Mouse (Mus musculus): Measurements from ENCODE around the gene Cryzl2. TPM values are rescaled to one million over a fixed set of nuclear protein-coding genes. Genes with fewer than 3 reads are reported as not detected.
A peak's percentile ranks its signal among the peaks of the same experiment; 100 is the strongest.

The Cryzl2 gene
- polyA plus RNA-seq, 1 experiment from 2014 or later, result 28.7 TPM

DNA sequence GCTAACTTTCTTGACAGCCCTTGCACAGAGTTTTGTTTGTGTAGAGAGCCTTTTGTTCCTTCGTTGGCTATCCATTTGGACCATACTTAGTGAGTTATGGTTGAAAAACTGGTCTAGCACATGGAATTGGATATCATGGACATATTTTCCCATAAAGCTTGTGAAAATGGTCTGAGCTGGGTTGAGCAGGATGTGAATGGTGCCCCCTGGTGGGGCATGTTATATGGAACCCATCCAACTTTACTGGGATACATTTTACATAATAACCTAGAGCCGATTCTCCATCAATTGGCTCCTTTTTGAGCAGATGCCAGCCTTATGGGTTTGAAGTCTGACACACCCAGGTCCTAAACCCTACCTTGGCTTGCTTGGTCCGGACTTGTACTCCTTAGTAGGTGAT is 6.8 kb downstream of the Cryzl2 start:
- H3K27me3 ChIP-seq (ENCODE audit: insufficient read depth, low read length), result no peaks in the 10 kb centered on the region
- 79% methylated on average over 3 of the region's 3 CpGs for WGBS
- no peak overlapping the region for H3K4me2 ChIP-seq (replicated peaks; ENCODE audit: low read depth, low read length)
- ATAC-seq (ENCODE audit: low FRiP score, low TSS enrichment), result no peak
- no peak overlapping the region for H3K4me3 ChIP-seq (ENCODE audit: low read length)
- H3K36me3 ChIP-seq (ENCODE audit: insufficient read depth, low read length), result no peaks in the 10 kb centered on the region
- H3K4me1 ChIP-seq (ENCODE audit: insufficient read depth, low read length), result no peaks in the 10 kb centered on the region
- H3K9ac ChIP-seq (replicated peaks; ENCODE audit: low read length), result no peak overlapping the region
- no peak overlapping the region for H3K27ac ChIP-seq (ENCODE audit: low read length)
- no peaks in the 10 kb centered on the region for H3K9me3 ChIP-seq (ENCODE audit: low read length)

DNA sequence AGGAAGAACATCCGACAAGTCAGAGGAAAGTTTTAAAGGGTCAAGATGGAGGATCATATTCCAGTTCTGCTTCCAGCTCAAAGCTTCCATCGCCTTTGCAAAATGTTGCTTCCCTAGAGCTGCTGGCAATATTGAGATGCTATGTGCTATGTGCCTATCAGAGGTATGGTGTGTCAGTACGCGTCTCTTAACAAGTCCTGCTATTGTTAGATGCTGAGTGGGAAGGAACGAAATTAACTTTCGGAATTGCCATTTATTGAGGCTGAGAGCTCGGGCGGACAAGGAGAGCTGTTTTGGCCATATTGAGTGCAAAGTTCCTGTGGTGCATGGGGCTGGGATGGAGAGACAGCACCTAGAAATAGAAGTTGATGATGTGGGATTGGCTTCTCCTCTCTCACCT is 9.5 kb downstream of the Cryzl2 start:
- H3K27me3 ChIP-seq (ENCODE audit: insufficient read depth, low read length), result no peaks in the 10 kb centered on the region
- H3K4me3 ChIP-seq (ENCODE audit: low read length), result no peak overlapping the region
- no peaks in the 10 kb centered on the region for H3K9me3 ChIP-seq (ENCODE audit: low read length)
- H3K4me2 ChIP-seq (replicated peaks; ENCODE audit: low read depth, low read length), result no peak overlapping the region
- ATAC-seq (ENCODE audit: low FRiP score, low TSS enrichment), result no peak
- H3K36me3 ChIP-seq (ENCODE audit: insufficient read depth, low read length), result peaks cover 9% of the 10 kb centered on the region; the same call in 1 of the 2 replicates
- H3K27ac ChIP-seq (ENCODE audit: low read length), result no peak overlapping the region
- no peak overlapping the region for H3K9ac ChIP-seq (replicated peaks; ENCODE audit: low read length)
- WGBS, result 91% methylated on average over 8 of the region's 8 CpGs
- H3K4me1 ChIP-seq (ENCODE audit: insufficient read depth, low read length), result no peaks in the 10 kb centered on the region

DNA sequence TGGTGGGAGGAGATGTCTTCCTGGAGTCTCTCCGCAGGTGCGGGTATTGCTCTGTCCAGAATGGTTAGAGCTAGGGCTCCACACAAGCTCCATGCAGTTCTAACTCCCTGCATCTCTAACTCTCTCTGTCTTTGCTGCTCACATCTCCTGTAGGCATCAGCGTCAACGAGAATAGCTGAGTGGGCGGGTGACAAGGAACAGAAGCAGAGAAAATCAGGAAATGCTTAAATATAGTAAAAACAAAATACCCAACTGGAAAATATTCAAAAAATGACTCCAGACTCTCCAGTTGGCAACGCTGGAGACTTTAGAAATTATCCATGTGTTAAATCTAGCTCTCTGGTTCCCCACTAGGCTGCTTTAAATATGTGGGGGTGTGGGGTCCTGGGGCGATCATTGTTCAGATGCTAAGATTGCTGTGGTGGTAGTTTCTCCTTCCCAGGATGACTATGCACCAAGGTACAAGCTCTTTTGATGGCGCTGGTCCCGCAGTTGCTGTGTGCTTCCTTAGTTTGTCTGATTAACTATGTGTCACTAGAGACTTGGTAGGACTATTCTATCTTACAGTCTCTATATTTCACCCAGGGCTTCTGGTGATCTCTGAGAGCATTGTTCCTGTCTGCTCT is 12.5 kb downstream of the Cryzl2 start:
- no peak overlapping the region for H3K27ac ChIP-seq (ENCODE audit: low read length)
- WGBS, result 84% methylated on average over 9 of the region's 9 CpGs
- H3K36me3 ChIP-seq (ENCODE audit: insufficient read depth, low read length), result peaks cover 9% of the 10 kb centered on the region; the same call in 1 of the 2 replicates
- no peak for ATAC-seq (ENCODE audit: low FRiP score, low TSS enrichment)
- no peaks in the 10 kb centered on the region for H3K4me1 ChIP-seq (ENCODE audit: insufficient read depth, low read length)
- no peak overlapping the region for H3K4me2 ChIP-seq (replicated peaks; ENCODE audit: low read depth, low read length)
- no peak overlapping the region for H3K4me3 ChIP-seq (ENCODE audit: low read length)
- H3K27me3 ChIP-seq (ENCODE audit: insufficient read depth, low read length), result no peaks in the 10 kb centered on the region
- no peak overlapping the region for H3K9ac ChIP-seq (replicated peaks; ENCODE audit: low read length)
- no peaks in the 10 kb centered on the region for H3K9me3 ChIP-seq (ENCODE audit: low read length)

DNA sequence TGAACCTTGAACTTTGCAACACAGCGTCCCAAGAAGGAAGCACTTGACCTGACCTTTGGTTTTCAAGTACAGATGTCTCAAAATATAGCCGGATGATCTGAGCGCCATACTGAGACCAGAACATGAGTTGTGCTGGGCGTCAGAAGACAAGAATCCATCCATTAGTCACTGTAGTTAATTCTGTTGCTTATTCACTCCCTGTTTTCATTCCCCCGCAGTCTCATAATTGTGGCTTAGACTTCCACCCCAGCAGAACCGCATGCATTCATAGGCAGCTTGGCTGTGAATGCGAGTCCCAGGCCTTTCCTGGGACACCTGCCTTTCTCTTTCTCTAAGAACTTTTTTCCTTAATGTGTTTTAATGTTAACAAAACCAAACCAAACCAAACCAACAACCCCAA is 14.3 kb downstream of the Cryzl2 start:
- no peaks in the 10 kb centered on the region for H3K4me1 ChIP-seq (ENCODE audit: insufficient read depth, low read length)
- H3K4me2 ChIP-seq (replicated peaks; ENCODE audit: low read depth, low read length), result no peak overlapping the region
- no peaks in the 10 kb centered on the region for H3K27me3 ChIP-seq (ENCODE audit: insufficient read depth, low read length)
- 88% methylated on average over 7 of the region's 7 CpGs for WGBS
- peaks cover 9% of the 10 kb centered on the region; the same call in 1 of the 2 replicates for H3K36me3 ChIP-seq (ENCODE audit: insufficient read depth, low read length)
- ATAC-seq (ENCODE audit: low FRiP score, low TSS enrichment), result no peak
- H3K9me3 ChIP-seq (ENCODE audit: low read length), result no peaks in the 10 kb centered on the region
- H3K9ac ChIP-seq (replicated peaks; ENCODE audit: low read length), result no peak overlapping the region
- H3K4me3 ChIP-seq (ENCODE audit: low read length), result no peak overlapping the region
- H3K27ac ChIP-seq (ENCODE audit: low read length), result no peak overlapping the region

- no peak overlapping the region for H3K27ac ChIP-seq (ENCODE audit: low read length)
- no peaks in the 10 kb centered on the region for H3K9me3 ChIP-seq (ENCODE audit: low read length)
- H3K4me1 ChIP-seq (ENCODE audit: insufficient read depth, low read length), result no peaks in the 10 kb centered on the region
- peak; percentile 76 for ATAC-seq (ENCODE audit: low FRiP score, low TSS enrichment)
- no peak overlapping the region for H3K4me2 ChIP-seq (replicated peaks; ENCODE audit: low read depth, low read length)
- no peak overlapping the region for H3K4me3 ChIP-seq (ENCODE audit: low read length)
- no peak overlapping the region for H3K9ac ChIP-seq (replicated peaks; ENCODE audit: low read length)
- WGBS, result 59% methylated on average over 8 of the region's 8 CpGs
- H3K27me3 ChIP-seq (ENCODE audit: insufficient read depth, low read length), result no peaks in the 10 kb centered on the region
- H3K36me3 ChIP-seq (ENCODE audit: insufficient read depth, low read length), result peaks cover 12% of the 10 kb centered on the region; the same call in 1 of the 2 replicates
These were observed 16.5 kb downstream of the Cryzl2 start for GRCm38 (mm10) chr1:157474865-157475264.

DNA sequence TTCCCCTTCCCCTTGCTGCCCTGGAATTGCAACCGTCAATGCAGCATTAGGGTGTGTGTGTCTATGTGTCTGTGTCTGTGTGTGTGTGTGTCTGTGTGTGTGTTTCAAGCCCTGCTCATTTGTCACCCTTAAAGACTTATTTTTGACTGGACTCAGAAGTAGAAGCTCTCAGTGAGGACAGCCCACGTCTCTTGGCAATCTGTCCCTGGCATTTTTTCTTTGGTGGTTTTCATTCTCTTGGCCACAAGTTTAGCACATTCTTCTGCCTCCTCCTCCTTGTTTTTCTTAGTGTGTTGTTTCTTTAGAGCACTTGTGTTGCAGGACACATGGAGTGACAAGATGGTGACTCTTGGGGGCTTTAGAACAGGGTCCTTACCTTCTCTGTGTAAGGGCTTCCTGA is 17.9 kb downstream of the Cryzl2 start:
- no peak overlapping the region for H3K9ac ChIP-seq (replicated peaks; ENCODE audit: low read length)
- ATAC-seq (ENCODE audit: low FRiP score, low TSS enrichment), result no peak
- WGBS, result 73% methylated on average over 2 of the region's 2 CpGs
- no peaks in the 10 kb centered on the region for H3K9me3 ChIP-seq (ENCODE audit: low read length)
- H3K4me3 ChIP-seq (ENCODE audit: low read length), result no peak overlapping the region
- H3K4me1 ChIP-seq (ENCODE audit: insufficient read depth, low read length), result no peaks in the 10 kb centered on the region
- H3K27me3 ChIP-seq (ENCODE audit: insufficient read depth, low read length), result no peaks in the 10 kb centered on the region
- peaks cover 12% of the 10 kb centered on the region; the same call in 1 of the 2 replicates for H3K36me3 ChIP-seq (ENCODE audit: insufficient read depth, low read length)
- H3K4me2 ChIP-seq (replicated peaks; ENCODE audit: low read depth, low read length), result no peak overlapping the region
- H3K27ac ChIP-seq (ENCODE audit: low read length), result no peak overlapping the region

GRCm38 (mm10) chr1:157480090-157480489 is 21.7 kb downstream of the Cryzl2 start:
- Histone ChIP-seq H3K27me3 (ENCODE audit: insufficient read depth, low read length) (no peaks in the 10 kb centered on the region), H3K9me3 (ENCODE audit: low read length) (no peaks in the 10 kb centered on the region), H3K27ac (ENCODE audit: low read length) (no peak overlapping the region), H3K4me1 (ENCODE audit: insufficient read depth, low read length) (no peaks in the 10 kb centered on the region), H3K36me3 (ENCODE audit: insufficient read depth, low read length) (0 out of 2 replicates have a peak, but pooled peaks cover 3% of the 10 kb centered on the region), H3K4me2 (replicated peaks; ENCODE audit: low read depth, low read length) (no peak overlapping the region), H3K4me3 (ENCODE audit: low read length) (no peak overlapping the region), H3K9ac (replicated peaks; ENCODE audit: low read length) (no peak overlapping the region)
- WGBS, result 38% methylated on average over 9 of the region's 9 CpGs
- no peak for ATAC-seq (ENCODE audit: low FRiP score, low TSS enrichment)

GRCm38 (mm10) chr1:157480901-157481300 is 22.5 kb downstream of the Cryzl2 start:
- H3K9me3 ChIP-seq (ENCODE audit: low read length), result no peaks in the 10 kb centered on the region
- H3K27me3 ChIP-seq (ENCODE audit: insufficient read depth, low read length), result no peaks in the 10 kb centered on the region
- WGBS, result 52% methylated on average over 3 of the region's 3 CpGs
- no peak overlapping the region for H3K4me2 ChIP-seq (replicated peaks; ENCODE audit: low read depth, low read length)
- H3K9ac ChIP-seq (replicated peaks; ENCODE audit: low read length), result no peak overlapping the region
- no peak overlapping the region for H3K4me3 ChIP-seq (ENCODE audit: low read length)
- H3K27ac ChIP-seq (ENCODE audit: low read length), result no peak overlapping the region
- H3K4me1 ChIP-seq (ENCODE audit: insufficient read depth, low read length), result no peaks in the 10 kb centered on the region
- 0 out of 2 replicates have a peak, but pooled peaks cover 3% of the 10 kb centered on the region for H3K36me3 ChIP-seq (ENCODE audit: insufficient read depth, low read length)
- no peak for ATAC-seq (ENCODE audit: low FRiP score, low TSS enrichment)

DNA sequence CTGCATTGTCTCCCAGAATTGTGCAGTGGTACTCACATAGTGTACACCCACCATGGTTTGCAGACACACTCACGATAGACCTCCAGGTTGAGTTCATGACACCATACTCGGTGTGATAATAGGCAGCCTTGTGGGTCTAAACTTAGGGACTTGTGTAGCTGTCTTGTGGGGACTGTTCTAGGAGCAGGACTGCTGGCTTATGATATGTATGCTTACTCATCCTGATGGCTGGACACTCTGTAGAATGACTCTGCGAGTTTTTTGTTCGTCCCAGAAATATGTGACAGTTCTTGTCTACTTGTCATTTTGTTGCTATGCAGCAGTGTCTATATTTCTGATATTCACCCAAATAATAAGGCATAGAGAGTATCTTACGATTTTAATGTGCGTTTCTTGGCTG is 23.3 kb downstream of the Cryzl2 start:
- Histone ChIP-seq H3K27me3 (ENCODE audit: insufficient read depth, low read length) (no peaks in the 10 kb centered on the region), H3K27ac (ENCODE audit: low read length) (no peak overlapping the region), H3K9me3 (ENCODE audit: low read length) (no peaks in the 10 kb centered on the region), H3K36me3 (ENCODE audit: insufficient read depth, low read length) (0 out of 2 replicates have a peak, but pooled peaks cover 3% of the 10 kb centered on the region), H3K4me3 (ENCODE audit: low read length) (no peak overlapping the region), H3K4me1 (ENCODE audit: insufficient read depth, low read length) (no peaks in the 10 kb centered on the region), H3K9ac (replicated peaks; ENCODE audit: low read length) (no peak overlapping the region), H3K4me2 (replicated peaks; ENCODE audit: low read depth, low read length) (no peak overlapping the region)
- 92% methylated on average over 6 of the region's 6 CpGs for WGBS
- no peak for ATAC-seq (ENCODE audit: low FRiP score, low TSS enrichment)

DNA sequence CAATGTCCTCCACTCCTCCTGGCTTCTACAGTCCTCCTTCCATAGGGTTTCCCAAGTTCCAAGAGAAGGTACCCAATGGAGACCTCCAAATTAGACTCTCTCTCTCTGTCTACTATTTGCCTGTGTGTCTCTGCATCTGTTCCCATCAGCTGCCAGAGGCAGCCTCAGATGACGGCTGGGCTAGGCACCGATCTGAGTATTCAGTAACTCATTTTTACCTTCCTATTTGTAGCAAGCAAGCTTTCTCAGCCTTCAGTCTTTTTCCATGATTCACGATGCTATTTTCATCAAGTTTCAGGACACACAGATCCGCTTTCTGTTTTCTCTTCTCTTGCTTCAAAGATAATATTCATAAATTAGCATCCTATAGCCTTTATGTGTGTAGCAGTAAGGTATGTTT is 25.8 kb downstream of the Cryzl2 start:
- no peak overlapping the region for H3K4me2 ChIP-seq (replicated peaks; ENCODE audit: low read depth, low read length)
- WGBS, result 87% methylated on average over 4 of the region's 4 CpGs
- H3K9me3 ChIP-seq (ENCODE audit: low read length), result no peaks in the 10 kb centered on the region
- ATAC-seq (ENCODE audit: low FRiP score, low TSS enrichment), result no peak
- no peaks in the 10 kb centered on the region for H3K27me3 ChIP-seq (ENCODE audit: insufficient read depth, low read length)
- no peak overlapping the region for H3K27ac ChIP-seq (ENCODE audit: low read length)
- no peak overlapping the region for H3K9ac ChIP-seq (replicated peaks; ENCODE audit: low read length)
- no peaks in the 10 kb centered on the region for H3K4me1 ChIP-seq (ENCODE audit: insufficient read depth, low read length)
- H3K4me3 ChIP-seq (ENCODE audit: low read length), result no peak overlapping the region
- no peaks in the 10 kb centered on the region for H3K36me3 ChIP-seq (ENCODE audit: insufficient read depth, low read length)
